Mouse (Mus musculus) limb, embryonic 14.5 days (tissue): Measurements from ENCODE around the gene Ttll12. TPM values are rescaled to one million over a fixed set of nuclear protein-coding genes. Genes with fewer than 3 reads are reported as not detected.

Experiments used
- ATAC-seq: fragments of 200-750 bp; cut with Nextera tagmentation; 2 replicates; pipeline ENCODE4 v1.8.0; 2017; ENCODE audit warnings: low read depth, moderate number of reproducible peaks, moderate TSS enrichment; ENCODE audit not compliant: low FRiP score
- DNase-seq: peaks from one replicate; pipeline ENCODE4 v3.0.0-alpha.2; 2015; ENCODE audit warnings: low spot score
- H3K27ac ChIP-seq: fragments of 300-500 bp; sonication (generic); replicated peaks from 2 replicates; pipeline ENCODE4 v1.5.1; 2014; ENCODE audit warnings: low read depth, mild to moderate bottlenecking, low read length, moderate library complexity, mixed read lengths
- H3K27me3 ChIP-seq: fragments of 300-500 bp; sonication (generic); 2 replicates; pipeline ENCODE4 v1.6.1; 2014; ENCODE audit warnings: low read length, mixed read lengths; ENCODE audit not compliant: control insufficient read depth, insufficient read depth
- H3K36me3 ChIP-seq: fragments of 300-500 bp; sonication (generic); 2 replicates; pipeline ENCODE4 v1.6.1; 2014; ENCODE audit warnings: mild to moderate bottlenecking, low read length, moderate library complexity, mixed read lengths; ENCODE audit not compliant: control insufficient read depth, insufficient read depth
- H3K4me1 ChIP-seq: fragments of 300-500 bp; sonication (generic); 2 replicates; pipeline ENCODE4 v1.6.1; 2014; ENCODE audit warnings: antibody characterized with exemption, low read length, mixed read lengths; ENCODE audit not compliant: control insufficient read depth, insufficient read depth
- H3K4me2 ChIP-seq: fragments of 300-500 bp; sonication (generic); replicated peaks from 2 replicates; pipeline ENCODE4 v1.6.1; 2014; ENCODE audit warnings: low read depth, mild to moderate bottlenecking, low read length, moderate library complexity; ENCODE audit not compliant: severe bottlenecking
- H3K4me3 ChIP-seq: fragments of 300-500 bp; sonication (generic); replicated peaks from 2 replicates; pipeline ENCODE4 v1.5.1; 2014; ENCODE audit warnings: low read length
- H3K9ac ChIP-seq: fragments of 300-500 bp; sonication (generic); 2 replicates; pipeline ENCODE4 v1.6.1; 2014; ENCODE audit warnings: mild to moderate bottlenecking, low read depth, low read length, moderate library complexity; ENCODE audit not compliant: severe bottlenecking
- H3K9me3 ChIP-seq: fragments of 300-500 bp; sonication (generic); 2 replicates; pipeline ENCODE4 v1.6.1; 2016; ENCODE audit warnings: low read length; ENCODE audit not compliant: control insufficient read depth
- POLR2A ChIP-seq: fragments of 200-500 bp; IDR thresholded peaks from 2 replicates; pipeline ENCODE4 v1.8.0; 2012; ENCODE audit warnings: inconsistent platforms, mild to moderate bottlenecking, moderate library complexity, borderline replicate concordance; ENCODE audit not compliant: insufficient read depth, insufficient read length; ENCODE audit errors: extremely low read depth
- WGBS: fragments of 180-500 bp; shearing (Covaris S2); extraction: QIAGEN DNeasy Blood & Tissue Kit; methylation state at CpG from one replicate; pipeline ENCODE4 v1.1.7; 2014; 5-methylcytosine and 5-hydroxymethylcytosine counted together
- polyA plus RNA-seq, 2 experiments: library from polyadenylated mRNA; depleted of rRNA in 1 of 2; stranded (reverse) in 1 of 2; unstranded in 1 of 2; fragments of >200 nt; fragmentation: Nextera tagmentation in 1 of 2; extraction: Ambion mirVana in 1 of 2; gene quantifications; 2 replicates each; pipeline versions ENCODE4 v1.2.1 to v1.2.3; 2012 to 2014

Gene Ttll12
- polyA plus RNA-seq, 2 experiments: 35.1 to 35.6 TPM

DNA sequence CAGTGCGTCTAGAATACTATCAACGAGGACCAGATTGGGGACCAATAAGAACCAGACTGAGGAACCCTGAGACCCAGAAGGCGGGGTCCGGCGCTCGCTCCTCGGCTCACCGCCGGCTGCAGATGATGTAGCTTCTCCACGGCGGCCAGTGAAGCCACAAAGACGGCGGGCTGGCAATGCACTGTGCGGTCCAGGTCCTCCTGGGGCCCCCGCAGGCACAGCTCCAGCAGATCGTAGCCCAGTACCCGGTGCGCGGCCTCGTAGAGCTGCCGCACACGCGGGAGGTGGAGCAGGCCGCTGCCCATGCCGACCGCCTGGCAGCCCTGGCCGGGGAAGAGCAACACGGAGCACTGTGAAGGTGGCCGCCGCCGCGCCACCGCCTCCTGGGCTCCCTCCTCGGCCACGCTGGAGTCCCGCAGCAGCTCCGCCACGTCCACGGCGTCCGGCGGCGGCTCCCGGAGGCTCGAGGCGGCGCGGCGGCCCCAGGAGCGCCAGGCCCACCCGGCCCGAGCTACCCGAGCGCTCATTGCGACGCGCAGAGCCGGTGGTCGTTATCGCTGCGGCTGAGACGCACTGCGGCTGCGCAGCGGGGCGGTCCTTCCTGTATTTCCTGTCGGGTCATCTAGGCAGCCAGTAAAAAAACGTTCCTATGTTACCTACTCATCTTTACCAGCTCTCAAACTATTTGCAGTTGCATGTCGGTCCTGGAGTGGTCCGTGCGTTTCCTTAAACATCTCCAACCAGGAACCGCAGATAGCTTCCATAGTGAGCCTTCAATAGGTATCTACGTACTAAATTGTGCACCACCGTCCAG lies 39.6 kb downstream of the Ttll12 start:
- Histone ChIP-seq H3K9ac (peak overlapping the region; percentile 94), H3K4me1 (peaks cover 4% of the 10 kb centered on the region; the same call in 1 of the 2 replicates), H3K4me3 (peak overlapping the region; percentile 88), H3K9me3 (no peaks in the 10 kb centered on the region), H3K27me3 (no peaks in the 10 kb centered on the region), H3K4me2 (peak overlapping the region; percentile 71), H3K36me3 (peaks cover 19% of the 10 kb centered on the region), H3K27ac (peak overlapping the region; percentile 92)
- peak; percentile 93 for DNase-seq
- TF ChIP-seq POLR2A: peak; percentile 57; the same call in 1 of the 2 replicates
- under 1% methylated on average over 67 of the region's 74 CpGs for WGBS
- peak; percentile 92 for ATAC-seq

DNA sequence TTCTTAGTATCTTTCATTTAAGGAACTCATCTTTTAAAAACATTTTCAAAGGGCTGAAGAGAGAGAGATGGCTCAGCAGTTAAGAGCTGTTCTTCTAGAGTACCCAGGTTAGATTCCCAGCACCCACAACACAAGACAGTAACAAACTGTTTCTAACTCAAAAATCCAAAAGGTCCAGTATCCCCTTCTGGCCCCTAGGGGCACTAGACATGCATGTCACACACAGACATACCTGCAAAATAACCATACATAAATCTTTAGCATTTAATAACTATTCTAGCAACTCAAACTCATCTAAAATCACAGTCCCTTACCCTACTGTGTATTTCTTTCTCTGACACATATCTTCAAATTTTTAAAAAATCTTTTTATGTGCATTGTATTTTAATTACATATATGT lies 41.1 kb downstream of the Ttll12 start:
- Histone ChIP-seq H3K9ac (no peak overlapping the region), H3K36me3 (peaks cover 34% of the 10 kb centered on the region), H3K27me3 (no peaks in the 10 kb centered on the region), H3K4me1 (peaks cover 4% of the 10 kb centered on the region; the same call in 1 of the 2 replicates), H3K27ac (no peak overlapping the region), H3K9me3 (no peaks in the 10 kb centered on the region), H3K4me2 (no peak overlapping the region), H3K4me3 (no peak overlapping the region)
- TF ChIP-seq POLR2A: no peak
- DNase-seq: no peak
- ATAC-seq: no peak

DNA sequence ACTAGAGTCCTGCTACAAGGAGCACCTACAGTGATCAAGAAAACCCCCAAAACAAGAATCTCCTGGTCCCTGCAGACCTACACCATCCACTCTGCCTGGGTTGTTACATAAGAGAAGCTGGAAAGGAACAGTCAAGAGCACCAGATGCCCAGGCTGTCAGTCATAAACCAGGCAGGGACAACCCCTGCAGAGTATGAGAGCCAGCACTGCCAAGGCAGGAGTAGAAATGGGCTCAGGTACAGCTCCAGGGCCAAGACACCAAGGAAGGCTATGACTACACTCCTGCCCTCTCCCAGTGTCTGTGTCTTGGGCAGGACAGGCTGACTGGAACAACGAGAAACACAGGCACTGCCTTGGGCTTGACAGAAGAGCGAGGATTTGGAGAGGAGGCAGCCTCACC lies 44.8 kb downstream of the Ttll12 start:
- Histone ChIP-seq H3K27ac (no peak overlapping the region), H3K4me3 (no peak overlapping the region), H3K27me3 (no peaks in the 10 kb centered on the region), H3K4me1 (peaks cover 4% of the 10 kb centered on the region; the same call in 1 of the 2 replicates), H3K9me3 (no peaks in the 10 kb centered on the region), H3K36me3 (peaks cover 69% of the 10 kb centered on the region), H3K4me2 (no peak overlapping the region), H3K9ac (no peak overlapping the region)
- no peak for TF ChIP-seq POLR2A
- WGBS: 68% methylated on average over 2 of the region's 2 CpGs
- ATAC-seq (no peak), DNase-seq (no peak)

DNA sequence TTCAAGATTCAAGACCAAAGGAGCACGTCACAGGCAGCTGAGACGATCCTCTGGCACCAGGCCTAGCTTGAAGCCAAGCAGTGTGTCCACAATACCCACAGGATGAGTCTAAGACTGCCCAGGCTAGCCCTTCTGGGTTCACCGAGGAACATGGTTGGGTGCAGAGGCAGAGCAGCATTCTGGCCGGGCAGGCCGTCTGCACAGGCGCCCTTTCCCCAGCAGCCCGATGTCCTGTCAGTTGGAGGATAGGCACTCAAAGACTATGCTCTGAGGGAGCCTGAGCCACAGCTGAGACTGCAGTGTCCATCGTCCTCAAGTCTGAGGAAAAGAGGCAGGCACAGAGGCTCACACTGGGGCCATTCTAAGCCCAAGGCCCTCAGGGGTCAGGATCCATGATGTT lies 47.8 kb downstream of the Ttll12 start:
- no peak for ATAC-seq

DNA sequence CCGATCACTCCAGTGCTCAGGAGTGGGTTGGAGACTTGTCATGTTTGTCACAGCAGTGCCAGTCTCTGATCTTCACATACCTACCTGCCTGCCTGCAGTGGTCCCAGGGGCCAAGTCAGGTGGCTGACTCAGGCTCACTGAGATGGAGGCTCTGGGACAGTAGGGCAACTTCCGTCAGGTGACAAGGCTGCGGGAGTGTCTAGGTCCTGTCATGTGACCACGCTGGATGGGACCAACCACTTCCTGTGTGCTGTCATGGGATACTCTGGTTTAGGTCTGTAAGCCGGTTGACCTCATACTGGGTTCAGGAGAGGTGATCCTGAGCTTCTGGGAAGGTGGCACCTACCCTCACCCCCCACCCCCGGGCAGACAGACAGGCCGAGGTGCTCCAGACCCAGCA lies 48.9 kb downstream of the Ttll12 start:
- H3K27me3 ChIP-seq: no peaks in the 10 kb centered on the region
- no peak overlapping the region for H3K9ac ChIP-seq
- ATAC-seq: no peak
- no peak overlapping the region for H3K27ac ChIP-seq
- H3K4me3 ChIP-seq: no peak overlapping the region
- 95% methylated on average over 7 of the region's 7 CpGs for WGBS
- H3K36me3 ChIP-seq: peaks cover 56% of the 10 kb centered on the region
- TF ChIP-seq POLR2A: no peak
- no peaks in the 10 kb centered on the region for H3K9me3 ChIP-seq
- H3K4me1 ChIP-seq: no peaks in the 10 kb centered on the region
- no peak for DNase-seq
- H3K4me2 ChIP-seq: no peak overlapping the region

More for the DNA sequence above, 47.8 kb downstream of the Ttll12 start:
- H3K27me3 ChIP-seq: no peaks in the 10 kb centered on the region
- H3K4me3 ChIP-seq: no peak overlapping the region
- H3K27ac ChIP-seq: no peak overlapping the region
- no peaks in the 10 kb centered on the region for H3K9me3 ChIP-seq
- H3K36me3 ChIP-seq: peaks cover 66% of the 10 kb centered on the region
- 89% methylated on average over 8 of the region's 8 CpGs for WGBS
- H3K4me1 ChIP-seq: no peaks in the 10 kb centered on the region
- no peak for DNase-seq
- no peak overlapping the region for H3K9ac ChIP-seq
- no peak for TF ChIP-seq POLR2A
- no peak overlapping the region for H3K4me2 ChIP-seq
